Mouse (Mus musculus) adrenal gland, postnatal 14 days (tissue): Measurements from ENCODE around the gene Mapk11. TPM values are rescaled to one million over a fixed set of nuclear protein-coding genes. Genes with fewer than 3 reads are reported as not detected.
A peak's percentile ranks its signal among the peaks of the same experiment; 100 is the strongest.

ENCODE experiments used
- DNase-seq: peaks from one replicate; pipeline ENCODE4 v3.0.0; 2021; ENCODE audit warnings: mixed read lengths
- total RNA-seq: library from RNA; stranded (reverse); gene quantifications from 2 replicates; pipeline ENCODE4 v1.2.3, GENCODE M21; 2021

Gene Mapk11
- total RNA-seq, 1 experiment from 2014 or later, result 5.3 TPM

GRCm38 (mm10) chr15:89140659-89141252, 8.7 kb downstream of the Mapk11 start, which contains the start of gene Mapk12:
Gene Mapk12, minus strand, starts transcription at chr15:89140703.
- peak; percentile 72 for DNase-seq

- peak; percentile 48 for DNase-seq
These were observed 9.3 kb downstream of the Mapk11 start for GRCm38 (mm10) chr15:89140048-89140658.

GRCm38 (mm10) chr15:89138531-89138930, 10.9 kb downstream of the Mapk11 start:
- DNase-seq, result no peak

GRCm38 (mm10) chr15:89138046-89138405, 11.4 kb downstream of the Mapk11 start:
- no peak for DNase-seq

- no peak for DNase-seq
These were observed 11.9 kb downstream of the Mapk11 start for GRCm38 (mm10) chr15:89137378-89138045.

DNA sequence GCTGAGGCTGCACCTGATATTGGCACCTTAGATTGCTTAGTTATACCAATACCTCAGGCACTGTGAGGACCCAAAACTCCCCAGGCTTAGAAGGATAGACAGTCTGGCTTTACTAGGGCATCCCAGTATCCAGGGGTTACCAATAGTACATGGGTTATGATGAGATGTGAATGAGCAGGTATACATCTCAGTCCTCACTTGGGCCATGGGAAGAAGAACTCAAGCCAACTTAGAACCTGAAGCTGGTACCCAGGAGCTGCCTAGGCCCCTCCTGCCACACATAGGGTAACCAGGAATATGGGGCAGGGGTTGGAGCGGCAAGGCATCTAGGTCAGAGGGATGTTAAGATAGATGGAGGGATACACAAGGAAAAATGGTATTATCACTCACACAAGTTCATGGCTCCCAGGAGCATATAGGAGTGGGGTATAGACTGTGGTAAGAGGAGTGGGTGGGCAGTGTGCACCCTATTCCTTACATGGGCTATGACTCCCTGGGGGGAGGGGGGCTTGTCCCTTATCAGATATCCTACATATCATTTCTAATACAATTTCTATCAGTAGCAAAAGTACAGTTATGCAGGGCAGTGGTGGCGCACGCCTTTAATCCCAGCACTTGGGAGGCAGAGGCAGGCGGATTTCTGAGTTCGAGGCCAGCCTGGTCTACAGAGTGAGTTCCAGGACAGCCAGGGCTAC, 12.8 kb downstream of the Mapk11 start:
- DNase-seq, result no peak

GRCm38 (mm10) chr15:89131316-89131715, 18.1 kb downstream of the Mapk11 start:
- DNase-seq, result no peak

DNA sequence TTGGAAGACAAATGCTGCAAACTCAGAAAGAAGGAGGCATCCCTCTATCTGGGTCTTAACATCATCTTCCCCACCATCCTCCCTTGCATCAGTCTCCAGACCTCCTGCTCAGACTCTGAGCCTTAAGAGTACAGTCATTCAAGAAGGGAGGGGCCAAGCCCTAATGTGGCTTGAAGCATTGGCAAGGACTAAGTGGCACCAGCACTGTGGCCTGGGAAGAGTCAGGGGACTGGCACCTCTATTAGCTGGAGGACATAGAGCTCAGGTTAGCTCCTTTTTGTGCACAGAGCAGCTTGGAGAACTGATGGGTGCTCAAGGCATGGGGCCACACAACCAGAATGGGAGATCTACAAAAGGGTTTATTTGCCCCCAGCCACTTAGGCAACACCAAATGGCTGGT, 19.2 kb downstream of the Mapk11 start:
- DNase-seq, result no peak

DNA sequence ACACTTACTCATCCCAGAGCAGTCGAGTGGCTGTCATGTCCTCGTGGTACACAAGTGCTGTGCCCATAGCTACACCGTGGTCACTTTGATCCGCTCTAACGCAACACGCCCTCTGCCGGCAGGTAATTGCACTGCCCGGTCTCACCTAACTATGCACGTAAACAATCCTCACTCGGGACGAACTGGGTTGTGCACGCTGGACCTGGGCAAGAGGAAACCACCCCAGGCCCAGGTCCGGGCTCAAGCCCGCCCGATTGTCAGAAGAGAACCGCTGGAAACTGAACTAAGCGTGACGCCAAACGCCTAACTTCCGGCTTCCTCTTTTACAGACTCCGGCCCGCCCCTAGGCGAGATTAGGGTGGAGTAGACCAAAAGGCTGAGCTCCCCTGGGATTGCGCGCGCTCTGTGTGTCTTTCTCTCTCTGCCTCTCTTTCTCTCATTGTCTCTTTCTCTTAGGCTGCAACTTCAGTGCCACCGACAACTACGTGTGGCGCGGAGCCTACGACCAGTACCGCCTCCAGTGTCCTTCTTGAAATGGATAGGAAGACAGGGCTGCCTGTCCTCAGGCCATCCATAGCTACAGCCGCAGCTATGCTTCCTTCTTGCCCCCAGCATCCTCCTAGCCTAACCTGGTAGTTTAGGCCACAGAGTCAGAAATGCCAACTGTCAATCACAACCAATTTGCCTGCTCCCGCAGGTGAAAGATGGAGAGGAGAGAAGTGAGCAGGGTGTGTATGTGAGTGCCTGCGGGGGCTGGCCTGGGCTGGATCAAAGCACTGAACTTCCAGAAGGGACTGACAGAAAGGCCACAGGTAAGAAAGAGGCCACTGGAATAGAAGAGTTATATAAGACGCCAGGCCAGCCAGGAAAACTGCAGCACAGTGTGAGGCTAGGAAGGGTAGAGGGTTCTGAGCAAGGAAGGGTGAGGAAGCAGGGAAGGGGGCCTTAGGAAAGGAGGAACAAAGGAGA, 20.8 kb downstream of the Mapk11 start, which contains the start of gene Hdac10:
Hdac10 (minus strand) TSS at position 319 of the 969 bp plus-strand sequence.
- DNase-seq, result peak; percentile 90

- no peak for DNase-seq
These were observed 22.0 kb downstream of the Mapk11 start for GRCm38 (mm10) chr15:89127364-89127940.

DNA sequence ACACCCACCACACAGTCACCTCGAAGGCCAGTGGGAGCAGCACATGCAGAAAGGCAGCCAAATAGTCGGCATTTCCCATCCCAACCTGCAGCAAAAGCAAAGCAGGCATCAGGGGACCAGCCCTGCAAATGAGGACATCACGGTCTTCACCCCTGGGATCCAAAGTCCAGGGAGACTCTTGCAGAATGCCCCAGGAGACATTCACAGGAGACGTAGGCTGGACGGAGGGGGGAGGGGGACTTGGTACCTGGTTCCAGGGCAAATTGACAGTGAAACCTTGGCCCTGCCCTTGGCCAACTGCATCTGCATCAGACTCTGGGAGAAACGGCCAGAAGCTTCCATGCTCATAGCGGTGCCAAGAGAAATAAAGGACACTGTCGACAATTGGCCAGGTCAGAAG, 22.8 kb downstream of the Mapk11 start:
- DNase-seq, result no peak

- no peak for DNase-seq
These were observed 24.1 kb downstream of the Mapk11 start for GRCm38 (mm10) chr15:89125351-89125750.

- no peak for DNase-seq
These were observed 25.1 kb downstream of the Mapk11 start for GRCm38 (mm10) chr15:89124312-89124711.

GRCm38 (mm10) chr15:89123595-89123994, 25.8 kb downstream of the Mapk11 start:
- peak; percentile 74 for DNase-seq

GRCm38 (mm10) chr15:89122649-89123366, 26.6 kb downstream of the Mapk11 start, which contains the start of gene Tubgcp6:
Gene Tubgcp6, minus strand, starts transcription at chr15:89123112.
- DNase-seq, result peak; percentile 97

DNA sequence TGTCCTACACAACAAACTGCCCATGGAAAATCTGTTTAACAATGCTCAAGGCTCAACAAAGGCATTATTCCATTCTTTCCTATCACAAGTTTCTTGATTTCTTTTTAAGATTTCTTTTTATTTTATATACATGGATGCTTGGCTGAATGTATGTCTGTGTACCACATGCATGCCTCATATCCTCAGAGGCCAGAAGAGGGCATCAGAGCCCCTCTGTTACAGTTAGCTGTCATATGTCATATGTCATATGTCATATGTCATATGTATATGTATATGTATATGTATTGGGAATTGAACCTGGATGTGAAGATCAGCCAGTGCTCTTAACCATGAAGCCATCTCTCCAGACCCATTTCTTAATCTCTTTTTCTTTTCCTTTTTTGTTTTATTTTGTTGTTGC, 31.4 kb downstream of the Mapk11 start:
- no peak for DNase-seq

DNA sequence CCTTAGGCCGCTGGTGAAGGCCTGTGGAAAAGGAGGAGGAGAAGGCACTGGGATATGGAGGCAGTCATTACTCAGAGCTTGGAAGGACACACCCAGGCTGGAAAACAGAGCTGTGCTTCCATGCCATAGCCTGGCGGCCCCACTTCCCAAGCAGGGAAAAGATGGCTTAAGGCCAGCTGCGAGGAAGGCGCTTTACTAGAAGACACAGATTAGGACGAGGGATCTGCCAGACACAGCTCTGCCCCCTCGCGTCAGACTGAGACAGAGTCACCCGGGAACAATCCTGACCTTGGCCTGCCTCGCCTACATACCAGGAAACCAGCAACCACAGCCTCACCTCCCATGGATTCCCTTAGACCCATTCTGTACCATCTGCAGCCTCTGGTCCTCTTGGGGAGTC, 39.3 kb downstream of the Mapk11 start:
- DNase-seq, result peak; percentile 82

DNA sequence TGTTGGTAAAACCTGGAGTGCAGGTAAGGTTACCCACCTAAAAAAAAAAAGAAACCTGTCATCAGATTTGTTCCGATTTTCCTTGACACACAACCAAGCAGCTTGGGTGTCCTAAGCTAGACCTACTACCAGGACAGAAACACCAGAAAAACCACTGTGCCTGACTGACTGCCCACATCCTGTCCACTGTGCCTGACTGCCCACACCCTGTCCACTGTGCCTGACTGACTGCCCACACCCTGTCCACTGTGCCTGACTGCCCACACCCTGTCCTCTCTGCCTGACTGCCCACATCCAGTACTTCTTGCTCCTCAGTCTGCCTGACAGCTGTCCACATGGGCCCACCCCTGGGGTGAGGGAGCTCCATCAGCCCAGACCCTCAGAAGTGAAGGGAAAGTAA, 42.5 kb downstream of the Mapk11 start:
- DNase-seq, result no peak

GRCm38 (mm10) chr15:89106073-89106472, 43.4 kb downstream of the Mapk11 start:
- DNase-seq, result no peak

DNA sequence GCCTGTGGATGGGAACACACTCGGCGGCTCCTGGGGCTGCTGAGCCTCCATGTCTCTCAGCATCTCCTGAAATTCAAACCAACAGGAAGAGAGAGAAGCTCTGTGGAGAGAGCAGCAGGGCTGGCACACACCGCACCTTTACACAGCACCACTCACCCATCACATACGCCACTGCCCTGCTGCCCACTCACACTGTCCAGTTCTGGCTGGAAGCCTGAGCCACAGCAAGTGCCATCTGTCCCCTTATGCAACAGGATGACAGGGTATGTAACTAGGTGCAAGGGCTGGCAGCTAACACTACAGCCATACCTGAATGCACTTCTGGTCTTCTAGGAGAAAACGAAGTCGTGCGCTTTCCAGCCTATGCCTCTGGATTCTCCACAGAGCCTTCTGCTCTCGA, 45.0 kb downstream of the Mapk11 start:
- no peak for DNase-seq

- DNase-seq, result no peak
These were observed 45.5 kb downstream of the Mapk11 start for GRCm38 (mm10) chr15:89103921-89104320.
